Mouse (Mus musculus): Measurements from ENCODE around the gene Adamts2.

GRCm38 (mm10) chr11:50670363-50670725 lies 68.5 kb downstream of the Adamts2 start:
- no peak for TF ChIP-seq CTCF (IDR thresholded peaks at IDR 0.05; ENCODE audit: low read depth)
- no peak for TF ChIP-seq EP300 (IDR thresholded peaks at IDR 0.05; ENCODE audit: low read depth)

Measured in liver, postnatal 0 days (tissue).